Mouse (Mus musculus) olfactory bulb, adult 2 months (tissue): ENCODE results near the gene Clec14a. TPM values are rescaled to one million over a fixed set of nuclear protein-coding genes. Genes with fewer than 3 reads are reported as not detected.
A peak's percentile ranks its signal among the peaks of the same experiment; 100 is the strongest.
"Not testable (repeated sequence)": the region's sequence is repeated elsewhere in the genome, so short reads cannot be mapped to it uniquely, and the experiment has no call there.

Experiments used
- H3K27ac ChIP-seq: fragments of 200-500 bp; 2 replicates; pipeline ENCODE4 v1.5.1; 2012; ENCODE audit warnings: low read depth, low read length; ENCODE audit not compliant: insufficient read depth
- H3K4me1 ChIP-seq: fragments of 200-500 bp; 2 replicates; pipeline ENCODE4 v1.6.1; 2012; ENCODE audit warnings: low read length; ENCODE audit not compliant: control insufficient read depth, insufficient read depth
- H3K4me3 ChIP-seq: fragments of 200-500 bp; 2 replicates; pipeline ENCODE4 v1.5.1; 2012; ENCODE audit warnings: mild to moderate bottlenecking, low read depth, low read length, moderate library complexity; ENCODE audit not compliant: insufficient read depth
- CTCF ChIP-seq: fragments of 200-500 bp; IDR thresholded peaks from 2 replicates; pipeline ENCODE4 v1.5.1; 2012; ENCODE audit warnings: low read depth, mild to moderate bottlenecking, low read length, moderate library complexity; ENCODE audit not compliant: insufficient read depth
- POLR2A ChIP-seq: fragments of 200-500 bp; IDR thresholded peaks from 2 replicates; pipeline ENCODE4 v1.6.1; 2012; ENCODE audit warnings: mild to moderate bottlenecking, low read depth, low read length, moderate library complexity; ENCODE audit not compliant: insufficient read depth
- WGBS: fragments of 180-500 bp; shearing (Covaris S2); methylation state at CpG from one replicate; pipeline ENCODE4 v1.1.7; 2018; 5-methylcytosine and 5-hydroxymethylcytosine counted together
- polyA plus RNA-seq: library from polyadenylated mRNA; stranded (reverse); fragments of >200 nt; gene quantifications from 2 replicates; pipeline ENCODE4 v1.2.4, GENCODE M21; 2012; ENCODE audit warnings: low replicate concordance; ENCODE audit not compliant: missing spikeins, insufficient read depth, insufficient read length

Gene Clec14a
- not detected in 2 replicates for polyA plus RNA-seq

GRCm38 (mm10) chr12:58268563-58269501 lies at the start of gene Clec14a:
TSS of gene Clec14a (minus strand) at chr12:58269290.
- peak within 1 kb of the TSS; percentile 32 for H3K4me3 ChIP-seq
- no peak for TF ChIP-seq POLR2A
- no peak for TF ChIP-seq CTCF
- peaks cover 13% of the 10 kb centered on the region for H3K4me1 ChIP-seq
- H3K27ac ChIP-seq, result no peak within 1 kb of the TSS
- 28% methylated on average over 32 of the region's 32 CpGs for WGBS

GRCm38 (mm10) chr12:58307835-58308234 lies 38.7 kb upstream of the Clec14a start:
- 56% methylated on average over 2 of the region's 2 CpGs for WGBS
- Histone ChIP-seq H3K27ac (no peak overlapping the region), H3K4me1 (no peaks in the 10 kb centered on the region), H3K4me3 (no peak overlapping the region)
- no peak for TF ChIP-seq CTCF
- TF ChIP-seq POLR2A, result no peak

GRCm38 (mm10) chr12:58306402-58306801 lies 37.3 kb upstream of the Clec14a start:
- not testable (repeated sequence) for H3K27ac ChIP-seq, H3K4me1 ChIP-seq, H3K4me3 ChIP-seq
- WGBS, result 88% methylated on average over 8 of the region's 8 CpGs

- TF ChIP-seq CTCF, result no peak
- TF ChIP-seq POLR2A, result no peak
- no peaks in the 10 kb centered on the region for H3K4me1 ChIP-seq
- WGBS, result 78% methylated on average over 2 of the region's 2 CpGs
- no peak overlapping the region for H3K27ac ChIP-seq
- no peak overlapping the region for H3K4me3 ChIP-seq
These were observed 36.5 kb upstream of the Clec14a start for GRCm38 (mm10) chr12:58305567-58305966.

- TF ChIP-seq POLR2A (no peak), CTCF (no peak)
- WGBS, result 62% methylated on average over 6 of the region's 6 CpGs
- H3K4me3 ChIP-seq, result no peak overlapping the region
- no peak overlapping the region for H3K27ac ChIP-seq
- H3K4me1 ChIP-seq, result no peaks in the 10 kb centered on the region
These were observed 27.9 kb upstream of the Clec14a start for GRCm38 (mm10) chr12:58296980-58297379.

GRCm38 (mm10) chr12:58285912-58286311 lies 16.8 kb upstream of the Clec14a start:
- WGBS, result 90% methylated on average over 3 of the region's 3 CpGs
- TF ChIP-seq POLR2A (no peak), CTCF (no peak)
- Histone ChIP-seq H3K4me3 (no peak overlapping the region), H3K4me1 (no peaks in the 10 kb centered on the region), H3K27ac (no peak overlapping the region)

GRCm38 (mm10) chr12:58270520-58270919 lies 1.4 kb upstream of the Clec14a start:
- Histone ChIP-seq H3K27ac (no peak overlapping the region), H3K4me1 (peaks cover 13% of the 10 kb centered on the region), H3K4me3 (no peak overlapping the region)
- WGBS, result 90% methylated on average over 6 of the region's 6 CpGs
- TF ChIP-seq CTCF (no peak), POLR2A (no peak)

- H3K27ac ChIP-seq, result no peak overlapping the region
- no peak for TF ChIP-seq POLR2A
- TF ChIP-seq CTCF, result no peak
- H3K4me1 ChIP-seq, result peaks cover 13% of the 10 kb centered on the region
- H3K4me3 ChIP-seq, result no peak overlapping the region
- 88% methylated on average over 4 of the region's 4 CpGs for WGBS
These were observed 415 bp upstream of the Clec14a start for GRCm38 (mm10) chr12:58269505-58269904.

GRCm38 (mm10) chr12:58268186-58268562 lies 916 bp downstream of the Clec14a start:
- TF ChIP-seq POLR2A, result no peak
- no peak for TF ChIP-seq CTCF
- peak overlapping the region; percentile 32 for H3K4me3 ChIP-seq
- no peak overlapping the region for H3K27ac ChIP-seq
- peaks cover 13% of the 10 kb centered on the region for H3K4me1 ChIP-seq
- WGBS, result 14% methylated on average over 15 of the region's 15 CpGs
